Mouse (Mus musculus) mammary gland, adult 2 months (tissue): Measurements from ENCODE around the gene Slc16a9. TPM values are rescaled to one million over a fixed set of nuclear protein-coding genes. Genes with fewer than 3 reads are reported as not detected.

Experiments used
- polyA plus RNA-seq: library from polyadenylated mRNA; depleted of rRNA; stranded (reverse); fragments of >200 nt; gene quantifications from 2 replicates; pipeline ENCODE4 v1.2.3, GENCODE M21; 2012; ENCODE audit warnings: low replicate concordance; rRNA removed

Slc16a9 gene
- 3.1 and 7.3 TPM in 2 replicates for polyA plus RNA-seq

GRCm38 (mm10) chr10:70244921-70245558, at the start of gene Slc16a9:
Gene Slc16a9, plus strand, starts transcription at chr10:70245100.

GRCm38 (mm10) chr10:70204505-70205399, 40.1 kb upstream of the Slc16a9 start, which contains the start of gene Mrln:
Gene Mrln, plus strand, starts transcription at chr10:70204664.

Other genes starting within 250 kb of the Slc16a9 start
- 24.1 and 30.0 TPM in 2 replicates for gene Ccdc6, start 148.0 kb upstream of the Slc16a9 start, polyA plus RNA-seq
- gene Mrln, start 40.4 kb upstream of the Slc16a9 start, polyA plus RNA-seq = 31.0 TPM in 1 of 2 replicates, not detected in the other
- 2.2 and 3.4 TPM in 2 replicates for gene Fam13c, start 195.4 kb downstream of the Slc16a9 start, polyA plus RNA-seq